Mouse (Mus musculus): ENCODE results near the gene Fastk.

DNA sequence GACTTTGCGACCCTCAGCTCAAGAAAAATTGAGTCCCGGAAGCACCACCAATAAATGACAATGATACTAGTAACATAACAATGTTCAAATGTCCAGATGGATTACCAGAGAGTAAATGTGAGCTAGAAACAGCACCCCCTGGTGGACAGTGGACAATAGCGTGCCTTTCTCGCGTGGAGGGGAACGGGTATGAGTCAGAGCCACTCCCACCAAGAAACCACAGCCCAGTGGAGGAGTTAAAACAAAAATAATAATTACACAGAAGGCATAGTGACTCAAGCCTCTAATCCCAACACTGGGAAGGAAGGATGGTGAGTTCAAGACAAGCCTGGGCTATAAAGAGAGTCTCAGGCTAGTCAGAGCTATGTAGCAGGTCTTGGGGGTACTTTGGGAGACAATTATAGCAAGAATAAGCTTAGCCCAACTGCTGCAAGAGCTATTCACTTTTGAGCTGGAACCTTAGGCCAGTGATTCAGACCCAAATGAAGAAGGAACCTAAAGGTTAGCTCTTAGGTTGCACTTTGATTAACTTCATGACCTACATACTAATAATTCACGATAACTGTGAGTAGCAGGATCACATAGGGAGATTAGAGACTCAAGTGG lies 51.6 kb downstream of the Fastk start, which contains the start of gene Abcb8:
- no peak for TF ChIP-seq POLR2A (IDR thresholded peaks at IDR 0.05; ENCODE audit: low read depth, low read length)
- TF ChIP-seq CTCF (IDR thresholded peaks at IDR 0.05; ENCODE audit: borderline replicate concordance, insufficient read depth, low read length) = peak; percentile 57; the same call in 1 of the 2 replicates
